Comparison of ENCODE assay signal across 9 mouse cellular contexts in the genomic region with DNA sequence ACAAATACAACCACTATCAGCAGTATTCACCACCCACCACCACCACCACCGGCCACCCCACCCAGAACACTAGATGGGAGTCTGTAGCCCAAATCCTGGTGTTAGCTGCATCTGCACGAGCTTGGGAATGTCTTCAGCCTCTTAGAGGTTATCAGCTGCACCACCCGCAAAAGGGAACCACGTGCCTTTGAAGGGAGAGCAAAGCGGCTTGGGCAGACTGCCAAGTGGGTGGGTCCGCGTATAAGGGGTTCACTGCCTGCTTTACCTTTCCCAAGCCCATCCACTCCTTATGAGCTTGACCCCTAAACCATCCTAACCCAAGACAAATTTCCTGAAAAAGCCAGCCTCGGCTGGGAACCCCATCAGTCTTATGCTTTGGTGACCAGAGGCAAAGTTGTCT.
DNase-seq lines count a peak whose midpoint lies in the region; ATAC-seq and TF ChIP-seq lines count a peak whose summit lies in the region.
"Had no signal": no experiment of that assay in that cellular context is flagged by ENCODE, and none has a peak within 500 bp of the region (broad histone marks: within the 10 kb centered on the region; RNA-seq: fewer than 3 reads in every experiment).

No protein-coding gene starts in this region.

- TF ChIP-seq CTCF in kidney, postnatal 0 days (IDR thresholded peaks at IDR 0.05; ENCODE audit: low read depth), result no peak

- H3K36me3 ChIP-seq in kidney, postnatal 0 days (ENCODE audit: insufficient read depth, low read length), result no peaks in the 10 kb centered on the region

- intact Hi-C loops in heart, postnatal 36 days (cut with DNase I), result loop anchor here (5.0 kb wide), 1 partner anchor 1085 kb away; no protein-coding TSS in a partner anchor

- H3K4me3 ChIP-seq in kidney, postnatal 0 days (replicated peaks; ENCODE audit: low read depth, low read length), result no peak overlapping the region

- 47% methylated on average over 8 of the region's 8 CpGs for WGBS in kidney, postnatal 0 days

- H3K9me3 ChIP-seq in kidney, postnatal 0 days (replicated peaks; ENCODE audit: low read length), result no peaks in the 10 kb centered on the region

- H3K27ac ChIP-seq in kidney, postnatal 0 days, result no peak overlapping the region

- no peak overlapping the region for H3K9ac ChIP-seq in kidney, postnatal 0 days (ENCODE audit: low read depth, low read length)

- H3K4me2 ChIP-seq in kidney, postnatal 0 days (ENCODE audit: low read length), result peak overlapping the region; percentile 2; the same call in 1 of the 2 replicates

- no peaks in the 10 kb centered on the region for H3K27me3 ChIP-seq in kidney, postnatal 0 days (ENCODE audit: insufficient read depth, low read length)

- DNase-seq in kidney, postnatal 0 days (ENCODE audit: low spot score), result no peak
- no peak for DNase-seq in kidney, adult 11 months
- DNase-seq in urinary bladder, postnatal 14 days (ENCODE audit: low spot score), result peak; percentile 5
- no peak for DNase-seq in urinary bladder, postnatal 36 days (ENCODE audit: low spot score in 2 of 2)
- peak; percentile 3 to 4 for DNase-seq in heart, postnatal 36 days
- DNase-seq in thymus, postnatal 4 days, result peak; percentile 35
- DNase-seq in spleen, adult 12 weeks (ENCODE audit: low spot score), result no peak
- no peak for DNase-seq in B cell, adult 2 months
- DNase-seq: cerebellum, adult 18-20 months had no signal

- ATAC-seq in kidney, postnatal 0 days (replicated peaks; ENCODE audit: low FRiP score, low read depth), result no peak

- no peaks in the 10 kb centered on the region for H3K4me1 ChIP-seq in kidney, postnatal 0 days (replicated peaks; ENCODE audit: insufficient read depth, low read length)

Comparison
In these comparisons a context has a peak if more than half of its experiments do, and no peak if none do; other contexts are left out.
1. DNase-seq: peak in urinary bladder, postnatal 14 days (single experiment), heart, postnatal 36 days (2 of 2) and thymus, postnatal 4 days (single experiment); none in kidney, postnatal 0 days (single experiment), kidney, adult 11 months (single experiment), urinary bladder, postnatal 36 days (0 of 2), spleen, adult 12 weeks (single experiment) and B cell, adult 2 months (0 of 2).